Mouse (Mus musculus) mouse trophoblast stem cell (cell line): Measurements from ENCODE around the gene Wnt16.
"Not testable (repeated sequence)": the region's sequence is repeated elsewhere in the genome, so short reads cannot be mapped to it uniquely, and the experiment has no call there.

Experiments used
- in situ Hi-C, 2 experiments: fragments of 300-500 bp; cut with MseI, MboI; formaldehyde crosslinking; loops; 2 replicates in 1 of 2; 3 replicates in 1 of 2; pipeline ENCODE4 v1.15.1; 2025

Wnt16 gene

DNA sequence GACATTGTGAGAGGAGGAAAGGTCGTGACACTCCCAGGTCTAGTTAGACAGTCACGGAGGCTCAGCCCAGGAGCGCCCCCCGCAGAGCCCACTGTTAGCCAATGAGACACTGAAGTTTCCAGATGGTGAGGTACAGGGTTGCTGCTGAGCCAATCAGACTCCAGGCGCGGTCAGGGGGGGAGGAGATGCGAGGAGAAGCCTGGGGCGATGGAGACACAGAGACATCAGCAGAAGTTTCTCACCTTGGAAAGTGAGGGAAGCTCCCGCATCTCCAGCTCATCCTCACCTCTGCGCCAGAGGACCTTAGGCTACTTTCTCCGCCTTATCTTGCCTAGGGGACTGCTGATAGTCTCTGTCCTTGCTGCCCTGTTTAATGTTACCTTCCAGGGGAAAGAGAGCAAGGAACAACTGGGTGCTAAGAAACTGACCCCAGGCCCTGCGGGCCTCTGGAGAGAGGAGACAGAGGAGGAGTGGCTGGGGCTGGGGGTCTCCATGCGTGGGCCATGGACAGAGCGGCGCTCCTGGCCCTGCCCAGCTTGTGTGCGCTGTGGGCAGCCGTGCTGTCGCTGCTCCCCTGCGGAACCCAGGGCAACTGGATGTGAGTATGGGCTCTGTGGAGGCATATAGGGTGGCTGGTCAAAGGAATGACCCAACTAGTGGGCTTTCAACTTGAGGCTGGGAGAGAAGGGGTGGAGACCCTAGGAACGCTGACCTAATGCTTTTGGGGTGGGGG, at the start of gene Wnt16:
Gene Wnt16 (plus strand): TSS at position 224 of the 733 bp plus-strand sequence.
- in situ Hi-C loops: loop anchor here in 1 of 2 experiments (25.0 kb wide), 1 partner anchor 176 kb away; no protein-coding TSS in a partner anchor

GRCm38 (mm10) chr6:22243321-22243720, 44.7 kb upstream of the Wnt16 start:
- in situ Hi-C loops: no loop called here

DNA sequence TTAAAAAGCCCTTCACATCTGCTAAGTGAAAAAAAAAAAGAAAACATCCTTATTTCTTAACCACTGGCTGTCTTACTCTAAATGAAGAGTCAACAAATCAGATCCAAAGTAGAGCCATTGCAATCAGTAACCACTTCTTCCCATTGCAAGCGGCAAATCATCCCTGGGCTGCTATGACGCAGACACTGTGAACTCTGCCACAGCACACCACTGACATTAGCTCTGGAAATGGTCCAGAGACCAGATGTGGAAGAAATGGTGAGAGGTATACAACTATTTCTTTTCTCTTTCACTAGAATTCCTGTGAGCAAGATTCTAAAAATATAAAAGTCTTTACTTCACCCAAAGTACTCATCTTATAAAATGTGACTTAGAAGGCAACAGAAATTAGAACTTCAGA, 41.3 kb upstream of the Wnt16 start:
- in situ Hi-C loops: no loop called here

DNA sequence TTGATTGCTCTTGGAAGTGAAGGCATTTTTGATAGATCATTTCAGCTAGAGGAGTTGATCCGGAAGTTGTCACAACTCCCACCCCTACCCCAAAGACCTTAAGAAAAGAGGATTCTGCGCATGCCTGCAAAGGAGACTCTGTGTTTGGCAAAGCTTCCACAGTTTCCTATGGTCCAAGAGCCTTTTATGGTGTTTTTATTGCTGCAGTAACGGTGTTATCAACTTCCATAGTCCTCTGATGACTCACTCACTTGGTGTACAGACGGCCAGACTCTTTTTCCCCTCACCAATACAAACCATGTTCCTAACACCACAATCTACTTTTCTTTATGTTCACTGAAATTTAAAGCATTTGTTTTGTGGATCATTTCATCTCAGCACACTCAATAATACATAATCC, 29.2 kb upstream of the Wnt16 start:
- in situ Hi-C loops: no loop called here

DNA sequence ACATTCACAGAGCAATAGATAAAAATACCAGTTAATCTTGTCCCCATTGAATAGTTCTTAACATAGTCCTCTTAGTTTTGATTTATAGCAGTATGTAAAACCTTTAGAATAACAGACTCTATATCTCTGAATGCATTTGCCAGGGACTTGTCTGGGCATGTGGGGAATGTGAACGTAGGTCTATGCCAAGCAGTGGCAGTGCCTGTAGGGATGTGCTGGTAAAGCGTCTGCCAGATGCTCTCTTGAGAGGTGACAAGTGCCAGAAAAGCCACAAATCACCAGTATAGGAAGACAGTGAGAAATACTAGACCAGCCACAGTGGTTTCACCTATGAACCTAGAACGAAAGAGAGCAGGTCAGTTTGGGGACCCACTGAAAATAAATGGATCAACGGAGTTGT, 25.5 kb upstream of the Wnt16 start:
- in situ Hi-C loops: no loop called here

DNA sequence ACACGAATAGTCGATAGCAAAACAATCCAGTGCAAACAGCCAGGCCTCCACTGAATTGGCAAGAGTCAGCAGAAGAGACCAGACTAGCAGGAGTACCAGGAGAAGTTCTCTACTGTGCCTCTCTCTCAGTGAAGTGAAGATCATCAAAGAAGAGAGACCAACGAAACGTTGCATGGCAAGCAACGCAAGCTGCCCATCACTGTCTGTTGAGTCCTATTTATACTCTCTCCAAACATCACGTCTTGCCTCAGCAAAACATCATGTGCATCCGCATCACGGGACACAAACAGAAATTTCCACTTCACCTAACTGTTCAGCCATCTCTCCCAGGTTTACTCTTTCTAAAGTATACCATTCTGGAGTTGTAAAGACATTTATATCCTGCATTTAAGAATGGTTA, 23.9 kb upstream of the Wnt16 start:
- in situ Hi-C loops: not testable (repeated sequence)

- in situ Hi-C loops: no loop called here
These were observed 22.0 kb upstream of the Wnt16 start for GRCm38 (mm10) chr6:22266018-22266417.

DNA sequence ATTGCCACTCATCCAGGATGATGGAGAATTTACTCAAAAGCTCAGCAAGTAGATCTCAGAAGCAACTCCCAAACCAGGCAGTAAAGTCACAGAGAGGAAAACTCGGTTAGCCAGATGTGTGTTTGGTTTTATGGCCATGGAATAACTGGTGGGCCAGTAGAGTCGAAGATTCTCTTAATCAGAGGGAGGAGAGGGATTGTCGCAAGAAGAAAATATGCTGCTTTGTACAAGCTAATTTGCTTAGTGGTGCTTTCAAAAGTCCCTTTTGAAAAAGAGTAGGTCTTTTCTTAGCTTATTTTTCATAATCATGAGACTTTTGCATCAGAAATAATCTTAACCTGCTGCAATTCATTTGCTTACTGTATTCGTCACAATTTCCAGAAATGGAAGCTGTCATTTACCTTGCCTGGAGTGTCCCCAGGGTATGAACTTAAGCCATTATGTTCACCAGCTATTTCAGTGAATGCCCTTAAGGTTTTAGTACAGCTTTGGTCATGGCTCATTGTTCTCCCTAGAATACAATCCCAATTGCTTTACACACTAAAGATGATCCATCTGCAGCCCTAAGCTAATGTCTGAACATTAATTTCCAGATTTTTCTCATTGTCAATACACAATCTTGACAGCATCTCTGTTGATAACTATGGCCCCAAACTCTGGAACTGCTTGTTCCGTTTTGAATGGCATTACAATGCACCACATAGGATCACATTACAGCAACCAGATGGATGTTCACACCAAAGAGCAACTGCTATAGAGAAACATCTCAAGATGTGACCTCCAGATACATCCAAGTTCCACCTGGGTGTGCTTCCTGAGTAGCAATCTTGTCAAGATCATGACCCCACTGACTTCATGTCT, 20.0 kb upstream of the Wnt16 start:
- in situ Hi-C loops: no loop called here

GRCm38 (mm10) chr6:22268677-22269076, 19.4 kb upstream of the Wnt16 start:
- in situ Hi-C loops: no loop called here

DNA sequence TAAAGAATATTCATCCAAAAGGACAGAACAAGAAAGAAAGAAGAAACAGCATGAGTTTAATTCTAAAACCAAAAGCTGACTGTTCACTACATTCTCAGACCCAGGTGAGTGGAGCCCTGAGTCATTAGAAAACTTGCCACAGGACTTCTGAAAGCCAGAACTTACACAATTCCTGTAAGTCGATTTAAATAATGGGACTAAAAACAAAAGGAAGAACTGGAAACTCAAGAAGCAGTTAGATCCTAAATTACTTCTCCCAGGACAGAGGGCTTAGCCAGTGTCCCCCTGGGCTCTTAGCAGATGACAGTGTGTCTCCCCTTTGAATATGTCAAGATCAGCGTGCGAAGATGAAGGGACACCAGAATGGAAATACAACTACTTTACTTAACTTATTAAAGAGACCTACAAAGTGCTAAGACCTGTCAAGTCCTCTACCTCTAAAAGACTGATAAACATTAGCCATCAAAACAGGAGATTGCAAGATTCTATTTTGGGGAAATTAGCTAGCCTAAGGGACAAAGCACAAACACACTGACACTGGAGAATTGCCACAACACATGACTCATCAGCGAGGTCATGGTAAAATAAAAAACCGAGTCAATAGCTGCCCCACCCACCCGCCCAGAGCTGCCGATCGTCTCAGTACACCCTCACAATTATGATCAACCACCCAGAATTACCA, 18.0 kb upstream of the Wnt16 start:
- in situ Hi-C loops: no loop called here

DNA sequence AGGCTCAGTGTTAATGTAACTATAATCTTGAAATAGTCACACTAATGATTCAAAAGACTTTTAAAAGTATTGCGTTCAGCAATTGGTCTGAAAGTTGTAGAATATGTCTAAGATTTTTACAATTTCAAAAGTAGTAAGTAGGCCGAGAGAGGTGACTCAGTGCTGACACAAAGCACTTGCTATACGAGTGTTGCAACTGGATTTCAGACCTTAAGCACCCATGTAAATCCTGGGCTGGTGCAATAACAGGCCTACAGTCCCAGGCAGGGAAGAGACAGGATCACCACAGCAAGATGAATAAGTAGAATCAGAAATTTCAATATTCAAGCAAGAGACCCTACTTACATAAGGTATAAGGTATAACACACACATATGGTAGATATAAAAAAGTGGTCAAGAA, 10.1 kb upstream of the Wnt16 start:
- in situ Hi-C loops: loop anchor here in 1 of 2 experiments (25.0 kb wide), 1 partner anchor 166 kb away; no protein-coding TSS in a partner anchor

DNA sequence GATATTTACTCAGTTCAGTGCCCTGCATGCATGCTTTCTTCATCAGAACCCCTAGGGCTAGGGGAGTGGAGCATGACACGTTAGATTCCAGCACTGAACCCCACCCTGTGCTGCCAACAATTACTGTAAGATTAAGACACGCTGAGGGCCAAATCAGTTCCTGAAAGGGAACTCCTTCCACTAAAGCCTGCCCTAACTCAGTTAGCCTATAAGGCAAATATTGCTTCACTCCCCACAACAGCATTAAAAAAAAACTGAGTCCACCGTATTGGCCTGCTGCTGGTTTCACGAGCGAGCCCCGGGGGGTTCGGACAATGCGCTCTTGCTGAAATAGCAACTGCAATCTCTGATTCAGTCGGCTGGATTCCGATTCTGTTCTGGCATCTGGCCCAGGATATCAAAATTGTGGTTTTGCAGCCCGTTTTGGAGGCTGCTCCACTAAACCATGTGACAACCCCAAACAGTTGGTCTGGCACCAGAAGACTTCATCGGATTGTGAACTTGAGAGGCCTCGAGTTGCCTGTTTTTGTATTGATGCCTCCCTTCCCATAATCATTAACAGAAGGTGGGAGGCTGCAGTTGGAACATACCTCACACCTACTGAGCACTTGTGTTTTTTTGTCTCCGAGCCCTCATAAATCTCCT, 7.7 kb upstream of the Wnt16 start:
- in situ Hi-C loops: loop anchor here in 1 of 2 experiments (25.0 kb wide), 1 partner anchor 168 kb away; no protein-coding TSS in a partner anchor

GRCm38 (mm10) chr6:22282405-22282804, 5.6 kb upstream of the Wnt16 start:
- in situ Hi-C loops: loop anchor here in 1 of 2 experiments (25.0 kb wide), 1 partner anchor 170 kb away; no protein-coding TSS in a partner anchor

DNA sequence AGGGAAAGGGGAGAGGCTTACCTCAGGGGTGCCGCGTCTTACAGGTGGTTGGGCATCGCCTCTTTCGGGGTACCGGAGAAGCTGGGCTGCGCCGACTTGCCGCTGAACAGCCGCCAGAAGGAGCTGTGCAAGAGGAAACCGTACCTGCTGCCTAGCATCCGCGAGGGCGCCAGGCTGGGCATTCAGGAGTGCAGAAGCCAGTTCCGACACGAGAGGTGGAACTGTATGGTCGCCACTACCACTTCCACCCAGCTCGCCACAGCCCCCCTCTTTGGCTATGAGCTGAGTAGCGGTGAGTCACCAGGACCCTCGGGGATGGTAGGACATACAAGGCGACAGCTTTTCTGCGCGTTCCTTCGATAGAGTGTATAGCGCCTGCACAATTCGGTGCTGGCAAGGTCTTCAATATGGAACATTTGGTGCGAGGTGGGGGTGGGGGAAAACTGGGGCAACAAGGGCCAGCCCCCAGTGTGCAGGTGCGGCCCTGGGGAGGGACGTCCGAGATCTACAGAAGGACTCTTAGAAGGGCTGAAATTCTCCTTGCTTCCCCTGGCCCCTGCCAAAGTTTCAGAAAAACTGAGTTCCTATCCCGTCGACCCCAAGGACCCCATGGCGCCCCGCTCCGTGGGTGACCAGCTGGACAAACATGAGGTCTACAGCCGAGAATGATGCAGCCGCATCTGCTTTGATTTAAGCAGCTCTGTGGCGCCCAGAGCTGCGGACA, 872 bp downstream of the Wnt16 start:
- in situ Hi-C loops: loop anchor here in 1 of 2 experiments (25.0 kb wide), 1 partner anchor 177 kb away; no protein-coding TSS in a partner anchor

GRCm38 (mm10) chr6:22289461-22290021, 1.5 kb downstream of the Wnt16 start:
- in situ Hi-C loops: loop anchor here in 1 of 2 experiments (25.0 kb wide), 1 partner anchor 177 kb away; no protein-coding TSS in a partner anchor

DNA sequence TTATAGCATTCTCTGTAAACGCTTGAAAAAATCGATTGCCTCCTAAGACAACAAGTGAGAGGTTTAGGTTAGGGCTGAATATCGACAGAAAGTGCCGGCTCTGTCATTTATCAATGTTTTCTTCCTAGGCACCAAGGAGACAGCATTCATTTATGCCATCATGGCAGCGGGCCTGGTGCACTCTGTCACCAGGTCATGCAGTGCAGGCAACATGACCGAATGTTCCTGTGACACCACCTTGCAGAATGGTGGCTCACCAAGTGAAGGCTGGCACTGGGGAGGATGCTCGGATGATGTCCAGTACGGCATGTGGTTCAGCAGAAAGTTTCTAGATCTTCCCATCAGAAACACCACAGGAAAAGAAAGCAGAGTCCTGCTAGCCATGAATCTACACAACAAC, 2.8 kb downstream of the Wnt16 start:
- in situ Hi-C loops: loop anchor here in 1 of 2 experiments (25.0 kb wide), 1 partner anchor 178 kb away; no protein-coding TSS in a partner anchor

DNA sequence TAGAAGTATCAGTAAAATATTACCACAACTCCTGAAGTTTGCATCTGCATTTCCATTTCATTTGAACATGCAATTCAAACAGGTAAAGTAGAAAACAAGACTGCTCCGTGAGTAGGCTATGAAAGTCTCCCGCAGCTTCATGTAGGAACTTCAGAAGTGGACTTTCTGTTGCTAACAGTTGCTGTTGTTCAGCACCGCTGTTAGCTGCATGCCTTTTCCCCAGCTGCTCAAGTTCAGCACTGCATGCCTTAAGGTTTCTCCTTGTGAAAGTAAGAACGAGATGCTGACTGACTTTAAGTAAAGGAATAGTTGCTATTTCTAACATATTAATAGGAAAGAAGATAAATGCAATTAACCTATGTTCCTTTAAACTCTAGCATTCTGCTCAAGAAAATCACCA, 4.0 kb downstream of the Wnt16 start:
- in situ Hi-C loops: loop anchor here in 1 of 2 experiments (25.0 kb wide), 1 partner anchor 180 kb away; no protein-coding TSS in a partner anchor

GRCm38 (mm10) chr6:22293922-22294321, 5.9 kb downstream of the Wnt16 start:
- in situ Hi-C loops: loop anchor here in 1 of 2 experiments (25.0 kb wide), 1 partner anchor 182 kb away; no protein-coding TSS in a partner anchor

DNA sequence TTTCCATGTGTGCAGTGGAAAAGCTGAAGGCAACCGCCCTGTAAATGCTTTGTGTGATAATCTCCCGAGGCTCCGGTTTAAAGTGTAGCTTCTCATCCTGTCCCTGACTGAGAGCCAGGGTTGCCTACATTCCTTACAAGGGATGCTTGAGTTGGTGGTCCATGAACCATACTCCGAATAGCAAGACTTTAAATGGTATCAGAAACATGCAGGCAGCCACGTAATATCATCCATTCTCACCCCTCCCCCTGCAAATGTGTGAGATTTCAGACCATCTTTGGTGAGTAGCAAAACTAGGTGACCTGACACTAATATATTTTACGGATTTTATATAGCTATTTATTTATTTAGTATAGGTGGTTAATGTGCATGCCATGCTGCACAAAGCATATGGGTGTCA, 9.0 kb downstream of the Wnt16 start:
- in situ Hi-C loops: loop anchor here in 1 of 2 experiments (25.0 kb wide), 1 partner anchor 185 kb away; no protein-coding TSS in a partner anchor

DNA sequence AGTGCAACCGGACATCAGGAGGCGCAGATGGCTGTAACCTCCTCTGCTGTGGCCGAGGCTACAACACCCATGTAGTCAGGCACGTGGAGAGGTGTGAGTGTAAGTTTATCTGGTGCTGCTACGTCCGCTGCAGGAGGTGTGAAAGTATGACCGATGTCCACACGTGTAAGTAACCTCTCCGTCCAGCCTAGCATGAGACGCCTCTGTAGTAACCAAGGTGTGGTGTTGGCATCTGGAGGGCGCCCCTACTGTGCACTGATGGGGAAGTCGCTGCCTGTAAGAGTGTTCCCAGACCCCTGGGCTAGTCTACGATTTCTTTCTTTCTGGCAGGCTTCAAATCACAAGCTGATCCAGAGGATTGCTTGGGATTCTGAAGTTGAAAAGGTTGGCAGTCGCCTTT, 10.0 kb downstream of the Wnt16 start:
- in situ Hi-C loops: loop anchor here in 1 of 2 experiments (25.0 kb wide), 1 partner anchor 186 kb away; no protein-coding TSS in a partner anchor
